Mouse (Mus musculus): ENCODE results near the gene Magix.

DNA sequence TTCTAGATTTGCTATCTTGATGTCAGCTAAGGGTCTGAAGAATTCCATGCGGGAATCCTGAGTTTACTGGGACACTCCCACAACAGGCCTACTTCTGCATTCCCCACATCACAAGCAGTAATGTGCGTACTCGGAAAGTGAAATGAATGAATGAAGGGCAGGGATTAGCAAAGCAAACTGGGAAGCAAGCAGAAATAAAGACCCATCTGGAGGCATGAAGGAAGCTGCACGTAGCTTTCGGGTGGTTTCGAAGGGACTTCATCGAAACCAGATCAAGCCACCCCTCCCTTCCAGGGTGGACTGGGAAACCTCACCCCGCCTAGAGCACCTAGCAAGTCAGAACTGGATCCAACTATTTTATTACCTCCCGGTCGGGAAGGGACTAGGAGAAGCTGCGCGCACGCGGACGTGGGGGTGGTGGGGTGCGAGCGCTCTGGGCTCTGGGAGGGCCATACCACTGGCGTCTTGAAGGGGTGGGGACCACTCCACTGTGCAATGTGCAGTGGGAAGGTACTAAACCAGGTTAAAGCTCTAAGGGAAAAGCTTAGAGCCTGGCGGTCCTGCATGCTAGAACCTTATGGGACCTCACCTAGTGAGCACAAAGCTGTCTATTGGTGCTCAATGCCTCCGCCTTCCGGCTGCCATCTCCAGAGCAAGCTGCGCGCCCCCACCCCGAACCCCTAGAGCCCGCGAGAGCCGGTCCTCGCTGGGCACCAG, 6.6 kb downstream of the Magix start:
- no peak for TF ChIP-seq CTCF (IDR thresholded peaks at IDR 0.05; ENCODE audit: control insufficient read depth, insufficient read depth, insufficient replicate concordance, low read depth, low read length)
- TF ChIP-seq POLR2A (IDR thresholded peaks at IDR 0.05; ENCODE audit: control insufficient read depth, low read depth, low read length) = no peak
